10 mouse cellular contexts compared by ENCODE assay signal in genomic region chr3:53165281-53165680, GRCm38 (mm10).
DNase-seq lines count a peak whose midpoint lies in the region; ATAC-seq and TF ChIP-seq lines count a peak whose summit lies in the region.
"Had no signal": no experiment of that assay in that cellular context is flagged by ENCODE, and none has a peak within 500 bp of the region (broad histone marks: within the 10 kb centered on the region; RNA-seq: fewer than 3 reads in every experiment).

No protein-coding gene starts in this region.

- DNase-seq in left cerebral cortex, adult 2 months (ENCODE audit: extremely low spot score in 1 of 2, low spot score in 2 of 2) = no peak
- no peak for DNase-seq in left cerebral cortex, adult 8-10 months (ENCODE audit: low spot score in 2 of 2)
- DNase-seq in cerebellum, adult 9-11 months = peak; percentile 85
- peak; percentile 32 for DNase-seq in lung, postnatal 14 days
- DNase-seq in yolk sac, embryonic 10.5 days (ENCODE audit: low spot score) = no peak
- DNase-seq: liver, embryonic 13.5 days had no signal

- H3K36me3 ChIP-seq in heart, embryonic 14.5 days (ENCODE audit: control insufficient read depth, insufficient read depth, low read length) = no peaks in the 10 kb centered on the region
- no peaks in the 10 kb centered on the region for H3K36me3 ChIP-seq in forebrain, embryonic 13.5 days (ENCODE audit: poor library complexity, severe bottlenecking)
- H3K36me3 ChIP-seq in hindbrain, embryonic 13.5 days = no peaks in the 10 kb centered on the region
- H3K36me3 ChIP-seq: liver, embryonic 13.5 days had no signal

- H3K9me3 ChIP-seq in heart, embryonic 14.5 days (ENCODE audit: control insufficient read depth, low read length) = no peaks in the 10 kb centered on the region
- no peaks in the 10 kb centered on the region for H3K9me3 ChIP-seq in forebrain, embryonic 13.5 days (replicated peaks)
- H3K9me3 ChIP-seq in hindbrain, embryonic 13.5 days = no peaks in the 10 kb centered on the region
- H3K9me3 ChIP-seq: liver, embryonic 13.5 days had no signal

- intact Hi-C loops in left cerebral cortex, adult 2 months (cut with DNase I) = loop anchor here (2.0 to 5.0 kb wide), 2 partner anchors 42 to 212 kb away; no protein-coding TSS in a partner anchor

- ATAC-seq in heart, embryonic 14.5 days (ENCODE audit: insufficient number of reproducible peaks, insufficient read depth, low FRiP score, low read depth) = no peak
- ATAC-seq in forebrain, embryonic 13.5 days = no peak
- no peak for ATAC-seq in hindbrain, embryonic 13.5 days (ENCODE audit: low FRiP score)

- no peaks in the 10 kb centered on the region for H3K27me3 ChIP-seq in heart, embryonic 14.5 days (ENCODE audit: control insufficient read depth, insufficient read depth, low read length)
- H3K27me3 ChIP-seq in forebrain, embryonic 13.5 days = no peaks in the 10 kb centered on the region
- no peaks in the 10 kb centered on the region for H3K27me3 ChIP-seq in hindbrain, embryonic 13.5 days
- H3K27me3 ChIP-seq: liver, embryonic 13.5 days had no signal

- no peak overlapping the region for H3K4me3 ChIP-seq in left cerebral cortex, adult 2 months
- H3K4me3 ChIP-seq in heart, embryonic 14.5 days (ENCODE audit: control insufficient read depth in 1 of 2, insufficient read depth in 1 of 2, low read depth in 1 of 2, low read length in 2 of 2) = no peak overlapping the region
- H3K4me3 ChIP-seq in forebrain, embryonic 13.5 days = no peak overlapping the region
- H3K4me3 ChIP-seq in hindbrain, embryonic 13.5 days = no peak overlapping the region
- H3K4me3 ChIP-seq: erythroblast, embryonic 14.5 days; liver, embryonic 13.5 days had no signal

- H3K4me1 ChIP-seq in heart, embryonic 14.5 days (ENCODE audit: control insufficient read depth in 2 of 2, insufficient read depth in 2 of 2, low read length in 2 of 2) = peaks cover 14 to 37% of the 10 kb centered on the region in 2 experiments
- no peaks in the 10 kb centered on the region for H3K4me1 ChIP-seq in forebrain, embryonic 13.5 days
- peaks cover 5% of the 10 kb centered on the region; the same call in 1 of the 2 replicates for H3K4me1 ChIP-seq in hindbrain, embryonic 13.5 days (replicated peaks)
- H3K4me1 ChIP-seq: liver, embryonic 13.5 days had no signal

- H3K9ac ChIP-seq in heart, embryonic 14.5 days (ENCODE audit: low read length) = no peak overlapping the region
- no peak overlapping the region for H3K9ac ChIP-seq in forebrain, embryonic 13.5 days
- no peak overlapping the region for H3K9ac ChIP-seq in hindbrain, embryonic 13.5 days
- H3K9ac ChIP-seq: liver, embryonic 13.5 days had no signal

- TF ChIP-seq CTCF in left cerebral cortex, adult 2 months (IDR thresholded peaks at IDR 0.05) = no peak

- 0 out of 2 replicates have a peak overlapping the region, but pooled peaks have one; percentile 3 for H3K4me2 ChIP-seq in heart, embryonic 14.5 days (ENCODE audit: low read length)
- no peak overlapping the region for H3K4me2 ChIP-seq in forebrain, embryonic 13.5 days
- no peak overlapping the region for H3K4me2 ChIP-seq in hindbrain, embryonic 13.5 days
- H3K4me2 ChIP-seq: liver, embryonic 13.5 days had no signal

- 71% methylated on average over 10 of the region's 10 CpGs for WGBS in heart, embryonic 14.5 days
- 81% methylated on average over 10 of the region's 10 CpGs for WGBS in forebrain, embryonic 13.5 days
- 88% methylated on average over 10 of the region's 10 CpGs for WGBS in hindbrain, embryonic 13.5 days

- H3K27ac ChIP-seq in left cerebral cortex, adult 2 months = peak overlapping the region; percentile 24; the same call in 1 of the 2 replicates
- peak overlapping the region; percentile 24 to 49; a peak in 3 of 4 replicates for H3K27ac ChIP-seq in heart, embryonic 14.5 days (replicated peaks in 1 of 2; ENCODE audit: control insufficient read depth in 1 of 2, insufficient read depth in 1 of 2, low read depth in 2 of 2, low read length in 2 of 2)
- H3K27ac ChIP-seq in forebrain, embryonic 13.5 days = no peak overlapping the region
- H3K27ac ChIP-seq in hindbrain, embryonic 13.5 days = no peak overlapping the region
- H3K27ac ChIP-seq: liver, embryonic 13.5 days had no signal

Comparison
In these comparisons a context has a peak if more than half of its experiments do, and no peak if none do; other contexts are left out.
1. DNase-seq: peak in cerebellum, adult 9-11 months (single experiment) and lung, postnatal 14 days (single experiment); none in left cerebral cortex, adult 2 months (0 of 2), left cerebral cortex, adult 8-10 months (0 of 2) and yolk sac, embryonic 10.5 days (single experiment).
2. H3K27ac ChIP-seq: peak in left cerebral cortex, adult 2 months (single experiment) and heart, embryonic 14.5 days (2 of 2); none in forebrain, embryonic 13.5 days (single experiment) and hindbrain, embryonic 13.5 days (single experiment).